Mouse (Mus musculus): ENCODE results near the gene Uckl1.

Uckl1 gene

GRCm38 (mm10) chr2:181584411-181584942 is at the start of gene Uckl1:
Uckl1 (minus strand) TSS chr2:181584892.
- no peak for DNase-seq

DNA sequence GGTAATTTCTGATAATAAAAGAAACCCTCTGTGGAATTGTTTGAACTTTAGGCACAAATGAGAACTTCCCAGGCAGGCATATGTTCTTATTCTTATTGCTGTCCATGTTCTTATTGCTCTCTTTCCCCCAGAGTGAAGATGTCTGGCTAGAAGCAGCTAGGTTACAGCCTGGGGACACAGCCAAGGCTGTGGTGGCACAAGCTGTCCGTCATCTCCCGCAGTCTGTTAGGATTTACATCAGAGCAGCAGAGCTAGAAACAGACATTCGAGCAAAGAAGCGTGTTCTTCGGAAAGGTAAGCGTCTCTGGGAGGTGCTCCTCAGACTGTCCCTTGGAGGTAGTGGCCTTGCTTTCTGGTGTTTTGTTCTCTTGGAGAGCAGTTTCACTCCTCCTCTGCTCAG is 47.9 kb upstream of the Uckl1 start:
- DNase-seq = peak; percentile 37 to 55

DNA sequence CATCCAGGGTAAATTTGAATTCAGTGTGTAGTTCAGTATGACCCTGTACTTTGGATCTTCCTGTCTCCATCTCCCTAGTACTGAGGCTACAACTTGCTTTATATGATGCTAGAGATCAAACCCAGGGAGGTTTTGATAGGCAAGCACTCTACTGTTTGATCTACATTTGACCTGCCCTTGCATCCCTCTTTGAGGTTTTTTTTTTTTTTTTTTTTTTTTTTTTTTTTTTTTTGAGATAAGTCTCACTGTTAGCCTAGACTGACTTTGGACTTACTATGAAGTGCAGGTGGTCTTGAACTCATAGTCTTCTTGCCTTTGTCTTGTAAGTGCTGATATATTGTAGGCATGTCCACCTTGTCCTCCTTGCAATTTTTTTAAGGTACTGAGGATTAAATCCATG is 43.8 kb upstream of the Uckl1 start:
- no peak for DNase-seq

- peak; percentile 54 to 62 for DNase-seq
Measured at GRCm38 (mm10) chr2:181623401-181623800, 38.7 kb upstream of the Uckl1 start.

DNA sequence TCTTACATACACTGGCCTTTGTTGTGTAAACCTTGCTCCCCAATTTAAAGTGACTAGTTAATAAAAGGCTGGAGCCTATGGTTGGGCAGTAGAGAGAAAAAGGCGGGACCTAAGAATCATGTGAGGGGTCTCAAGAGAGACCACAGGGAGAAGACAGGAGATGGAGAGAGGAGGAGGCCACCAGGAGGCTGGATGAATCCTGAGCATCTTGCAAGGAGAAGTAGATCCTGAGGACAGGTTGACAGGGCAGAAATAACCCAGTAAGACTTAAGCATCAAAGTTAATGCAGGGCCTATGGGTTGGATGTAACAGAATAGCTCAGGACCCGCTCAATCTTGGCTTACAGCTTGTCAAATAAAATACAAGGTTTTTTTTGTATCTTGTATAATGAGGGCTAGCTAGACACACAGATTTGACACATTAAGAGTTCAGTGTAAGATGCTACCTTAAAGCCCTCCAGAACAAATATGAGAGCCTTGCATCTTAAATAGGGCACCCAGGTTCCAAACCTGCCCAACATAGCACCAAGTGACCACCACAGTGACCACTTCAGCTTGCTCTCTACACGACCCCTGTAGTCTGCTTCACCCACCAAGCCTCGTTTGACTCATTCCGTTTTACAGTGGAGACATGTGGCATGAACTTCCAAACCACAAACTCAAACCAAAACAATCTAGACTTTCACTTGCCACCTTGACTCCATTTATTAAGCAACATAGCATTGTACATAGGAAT is 34.2 kb upstream of the Uckl1 start:
- no peak for DNase-seq

GRCm38 (mm10) chr2:181602367-181602766 is 17.7 kb upstream of the Uckl1 start:
- no peak for DNase-seq

GRCm38 (mm10) chr2:181601751-181602145 is 17.1 kb upstream of the Uckl1 start:
- DNase-seq = no peak

DNA sequence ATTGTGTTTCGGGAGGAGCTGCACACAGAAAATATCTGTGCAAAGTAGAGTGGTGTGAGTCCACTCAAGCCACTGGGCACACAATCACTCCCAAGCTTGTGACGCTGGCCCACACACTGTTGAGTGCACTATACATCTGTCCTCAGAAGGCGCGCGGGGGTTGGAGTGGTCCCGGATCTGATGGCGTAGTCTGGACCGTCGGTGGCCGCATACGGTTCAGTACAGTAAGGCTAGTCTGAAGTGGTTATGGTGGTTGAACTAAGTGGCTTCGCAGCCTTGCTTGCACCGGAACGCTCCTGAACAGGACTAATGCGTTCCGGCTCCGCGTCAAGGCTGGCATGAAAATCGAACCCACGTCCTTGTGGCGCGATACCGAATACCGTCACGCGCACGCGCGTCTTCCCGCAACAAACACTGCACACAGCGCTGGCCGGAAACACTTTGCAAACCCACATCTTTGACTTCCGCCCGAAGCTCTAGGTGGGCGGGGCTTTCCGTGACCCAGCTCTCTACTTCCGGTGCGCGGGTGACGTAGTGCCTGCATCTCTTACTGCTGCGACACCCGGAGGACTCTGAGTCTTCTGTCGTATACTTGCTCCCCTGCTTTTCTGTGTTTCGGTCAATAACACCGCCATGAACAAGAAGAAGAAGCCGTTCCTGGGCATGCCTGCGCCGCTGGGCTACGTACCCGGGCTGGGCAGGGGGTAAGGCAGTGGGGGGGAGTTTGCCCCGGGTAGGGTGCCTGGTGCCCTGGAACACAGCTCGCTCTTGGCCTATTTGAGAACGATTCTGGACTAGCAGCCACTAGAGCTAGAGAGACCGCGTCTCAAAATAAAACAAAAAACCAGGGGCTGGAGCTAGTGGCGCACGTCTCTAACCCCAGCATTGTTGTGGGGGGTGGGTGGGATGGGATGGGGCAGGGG is 16.4 kb upstream of the Uckl1 start:
- peak; percentile 98 for DNase-seq

- no peak for DNase-seq
Measured at GRCm38 (mm10) chr2:181600226-181600758, 15.6 kb upstream of the Uckl1 start.

- DNase-seq = peak; percentile 83 to 84
Measured at GRCm38 (mm10) chr2:181598454-181599351, 14.0 kb upstream of the Uckl1 start, which contains the start of gene Samd10. Samd10 (minus strand) TSS chr2:181599212.

DNA sequence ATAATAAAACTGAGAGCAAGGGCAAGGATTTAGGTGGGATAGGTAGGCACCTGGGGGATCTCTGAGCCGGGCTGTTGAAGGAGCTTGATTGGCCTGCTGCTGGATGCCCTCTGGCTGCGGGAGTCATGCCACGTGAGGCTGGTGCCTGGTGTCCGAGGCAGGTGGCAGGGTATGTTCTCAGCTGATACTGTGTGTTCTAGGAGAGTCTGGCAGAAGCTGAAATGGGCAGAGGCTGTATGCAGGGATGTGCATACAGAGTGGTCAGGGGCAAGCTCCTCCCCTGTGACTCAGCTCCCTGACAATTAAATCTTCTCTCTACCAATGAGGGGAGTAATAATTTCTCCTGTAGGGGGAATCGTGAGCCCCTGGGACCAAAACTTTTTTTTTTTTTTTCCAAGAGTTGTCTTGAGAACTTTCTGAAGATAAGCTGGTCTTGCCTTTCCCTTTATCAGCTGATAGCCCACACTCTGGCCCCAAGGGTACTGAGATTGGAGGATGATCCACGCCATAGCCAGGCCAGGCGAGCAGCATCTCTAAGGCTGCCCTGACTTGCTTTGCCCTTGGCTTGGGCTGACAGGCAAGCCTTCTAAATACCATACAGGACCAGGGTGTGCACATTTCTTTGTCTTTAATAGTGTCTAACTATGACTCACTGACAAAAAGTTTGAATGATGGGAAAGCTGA is 12.8 kb upstream of the Uckl1 start:
- DNase-seq = no peak

- no peak for DNase-seq
Measured at GRCm38 (mm10) chr2:181596221-181596960, 11.7 kb upstream of the Uckl1 start.

- peak; percentile 82 to 84 for DNase-seq
Measured at GRCm38 (mm10) chr2:181594946-181595696, 10.4 kb upstream of the Uckl1 start.

DNA sequence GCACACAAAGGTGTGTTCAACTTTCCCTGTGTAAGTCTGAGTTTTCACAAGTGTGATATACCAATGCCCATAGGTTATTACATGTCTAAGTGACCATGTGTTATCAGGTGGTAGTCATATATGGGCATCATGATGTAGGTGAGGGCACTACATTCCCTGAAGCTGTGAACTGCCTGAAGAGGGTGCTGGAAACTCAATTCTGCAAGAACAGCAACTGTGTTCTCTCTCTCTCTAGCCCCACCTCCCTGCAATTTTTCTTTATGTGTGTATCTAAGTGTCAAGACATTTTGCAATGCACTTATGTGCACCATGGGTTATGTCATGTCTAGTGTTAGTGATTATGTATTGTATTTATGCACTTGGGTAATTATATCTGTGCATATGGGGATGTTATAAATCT is 9.2 kb upstream of the Uckl1 start:
- DNase-seq = no peak

GRCm38 (mm10) chr2:181593042-181593421 is 8.3 kb upstream of the Uckl1 start:
- no peak for DNase-seq

DNA sequence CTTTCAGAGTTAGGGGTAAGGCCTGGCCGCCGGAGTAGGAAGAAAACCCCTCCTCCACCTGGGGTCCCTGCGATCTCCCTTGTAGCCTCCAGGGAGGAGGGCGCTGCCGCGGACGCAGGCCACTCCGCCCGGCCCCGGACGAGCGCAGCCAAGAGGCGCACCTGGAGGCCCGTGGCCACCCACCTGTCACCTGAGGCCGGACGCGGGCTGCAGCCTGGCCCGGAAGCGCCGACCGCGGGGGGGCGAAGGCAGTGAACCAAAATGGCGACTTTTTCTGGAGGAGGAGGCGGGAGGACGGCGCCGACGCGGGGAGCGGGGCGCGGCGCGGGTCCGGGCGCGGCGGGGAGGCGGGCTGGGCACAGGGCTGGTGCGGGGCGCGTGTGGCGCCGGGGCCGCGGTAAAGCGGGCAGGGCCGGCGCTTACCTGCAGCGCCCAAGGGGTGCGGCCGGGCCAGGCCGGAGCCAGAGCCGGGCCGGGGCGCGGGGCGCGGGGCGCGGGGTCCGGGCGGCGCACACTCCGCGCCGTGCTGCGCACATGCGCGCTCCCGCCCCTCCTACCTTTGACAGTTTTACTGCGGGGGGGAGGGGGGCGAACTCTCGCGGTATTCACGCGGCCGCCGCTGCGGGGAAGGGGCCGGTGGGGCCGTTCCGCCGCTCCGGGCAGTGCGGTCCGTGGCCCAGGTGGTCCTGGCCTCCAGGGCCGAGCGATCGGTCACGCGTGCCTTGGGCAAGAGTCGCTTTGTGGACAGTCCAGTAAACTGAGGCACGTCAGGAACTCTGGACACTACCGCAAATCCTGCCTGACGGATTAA is 7.7 kb upstream of the Uckl1 start, which contains the start of gene Zfp512b:
TSS of gene Zfp512b (minus strand) at position 573 of the 811 bp plus-strand sequence.
- peak; percentile 88 to 89 for DNase-seq

GRCm38 (mm10) chr2:181591528-181592085 is 6.9 kb upstream of the Uckl1 start, which contains the start of gene Prpf6:
Prpf6 (plus strand) TSS chr2:181591868.
- no peak for DNase-seq

DNA sequence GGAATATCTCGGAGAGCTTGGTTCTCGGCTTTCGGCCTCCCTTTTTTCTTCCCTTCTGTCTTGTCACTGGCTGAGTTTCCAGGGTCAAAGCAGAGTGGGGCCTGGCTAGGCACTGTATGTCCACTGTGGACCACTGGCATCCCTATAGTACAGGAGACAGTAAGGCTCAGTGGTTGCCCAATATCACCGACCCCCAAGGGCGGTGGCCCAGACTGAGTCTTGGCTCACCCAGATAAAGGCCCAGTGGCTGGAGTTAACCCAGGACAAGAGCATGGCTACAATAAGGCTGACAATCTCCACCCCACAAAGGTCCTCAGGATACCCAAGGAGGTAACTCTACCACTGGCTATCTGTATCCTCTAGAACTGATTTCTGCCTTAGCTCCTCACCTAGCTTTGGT is 5.8 kb upstream of the Uckl1 start:
- DNase-seq = no peak

DNA sequence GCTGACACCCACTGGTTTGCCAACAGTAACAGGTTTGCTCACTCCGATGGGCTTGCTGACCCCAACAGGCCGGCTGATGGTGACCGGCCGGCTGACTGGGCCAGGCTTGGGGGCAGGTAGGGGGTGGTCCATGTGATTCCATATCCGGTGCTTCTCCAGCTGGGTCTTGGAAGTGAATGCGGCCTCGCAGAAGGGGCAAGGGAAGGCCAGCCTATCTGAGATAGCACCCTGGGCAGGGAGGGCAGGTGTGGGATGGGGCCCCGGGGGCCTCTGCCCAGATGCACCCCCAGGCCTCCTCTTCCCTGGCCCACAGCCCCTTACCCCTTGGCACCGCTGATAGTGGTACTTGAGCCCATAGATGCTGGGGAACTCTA is 5.0 kb upstream of the Uckl1 start:
- no peak for DNase-seq
